Mouse (Mus musculus) bone marrow macrophage, adult 2 months (primary cell): ENCODE data around the gene Tmem243.
A peak's percentile ranks its signal among the peaks of the same experiment; 100 is the strongest.

Experiments
- CTCF ChIP-seq: IDR thresholded peaks from 2 replicates; pipeline ENCODE4 v1.5.1; 2012; ENCODE audit warnings: low read depth, mild to moderate bottlenecking, low read length, moderate library complexity
- POLR2A ChIP-seq: IDR thresholded peaks from 2 replicates; pipeline ENCODE4 v1.6.1; 2012; ENCODE audit warnings: mild to moderate bottlenecking, low read depth, low read length, borderline replicate concordance

- peak; percentile 63; the same call in 1 of the 2 replicates for TF ChIP-seq CTCF
- TF ChIP-seq POLR2A, result no peak
These were observed 11.3 kb downstream of the Tmem243 start for GRCm38 (mm10) chr5:9111759-9112158.
